Mouse (Mus musculus) lung, postnatal 4 days (tissue): ENCODE measurements around the gene Cpa5.
A peak's percentile ranks its signal among the peaks of the same experiment; 100 is the strongest.

Source experiments
- DNase-seq, 2 experiments: peaks; one replicate each; pipeline ENCODE4 v3.0.0; 2021

Cpa5 gene

GRCm38 (mm10) chr6:30644462-30644861, 33.7 kb downstream of the Cpa5 start:
- no peak for DNase-seq

- DNase-seq: peak in 1 of 2 experiments; percentile 12
Observed at GRCm38 (mm10) chr6:30645379-30645778, 34.6 kb downstream of the Cpa5 start.

- DNase-seq: no peak
Observed at GRCm38 (mm10) chr6:30649651-30650296, 39.0 kb downstream of the Cpa5 start.

- no peak for DNase-seq
Observed at GRCm38 (mm10) chr6:30652425-30653188, 41.8 kb downstream of the Cpa5 start.

- no peak for DNase-seq
Observed at GRCm38 (mm10) chr6:30653518-30653917, 42.7 kb downstream of the Cpa5 start.

DNA sequence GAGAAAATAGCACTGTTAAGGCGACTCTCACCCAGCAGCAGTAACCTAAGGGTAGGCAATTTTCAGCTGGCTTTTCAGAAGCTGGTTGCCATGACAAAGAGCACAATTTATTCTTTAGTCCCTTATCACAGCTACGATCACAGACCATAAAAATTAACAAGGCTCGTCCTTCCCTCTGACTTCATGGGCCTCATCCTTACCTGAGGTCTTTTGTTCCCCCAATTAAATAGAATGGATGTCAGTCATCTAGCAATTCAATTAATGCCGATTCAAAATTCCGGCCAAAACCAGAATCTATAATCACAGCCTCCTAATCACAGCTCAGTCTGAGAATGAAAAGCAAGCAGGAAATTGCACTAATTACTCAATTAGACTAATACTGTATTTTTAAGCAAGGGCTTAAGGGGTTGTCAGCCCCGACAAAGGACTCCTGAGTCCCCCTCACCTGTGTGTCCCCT, 43.6 kb downstream of the Cpa5 start:
- no peak for DNase-seq

DNA sequence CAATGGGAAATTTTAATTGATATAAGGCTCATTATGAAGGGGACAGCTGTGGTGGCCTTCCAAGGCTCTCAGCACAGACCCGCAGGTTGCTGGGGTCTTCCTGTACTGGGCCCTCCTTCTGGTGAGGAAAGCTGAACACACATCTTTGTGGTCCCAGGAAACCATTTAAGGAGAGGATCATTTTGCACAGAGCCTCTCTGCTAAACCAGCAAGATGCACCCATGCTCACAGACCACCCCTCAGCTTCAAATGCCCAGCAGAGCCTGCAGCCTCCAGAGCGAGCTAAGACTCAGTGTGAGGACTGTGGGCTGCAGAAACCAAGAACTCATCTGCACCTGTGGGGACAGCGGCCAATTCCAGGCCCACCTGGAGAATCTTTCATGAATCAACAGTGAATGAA, 44.1 kb downstream of the Cpa5 start:
- DNase-seq: no peak

DNA sequence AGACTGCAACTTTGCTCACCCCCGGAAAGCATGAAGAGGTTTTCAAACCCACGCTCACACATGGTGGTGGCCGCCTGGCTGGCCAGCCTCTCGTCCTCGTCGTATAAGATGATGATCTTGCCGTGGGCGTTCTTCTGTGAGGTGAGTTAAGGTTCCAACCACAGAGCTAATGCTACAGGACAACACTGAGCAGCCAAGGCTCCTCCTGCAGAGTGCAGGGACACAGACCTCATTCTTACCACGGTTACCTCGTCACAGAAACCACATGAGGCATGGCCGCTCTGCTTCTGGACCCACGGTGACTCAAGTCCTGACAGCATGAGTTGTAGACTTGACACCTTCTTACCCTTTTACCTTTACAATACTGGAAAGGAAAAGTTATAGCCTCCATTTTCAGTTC, 46.5 kb downstream of the Cpa5 start:
- no peak for DNase-seq

DNA sequence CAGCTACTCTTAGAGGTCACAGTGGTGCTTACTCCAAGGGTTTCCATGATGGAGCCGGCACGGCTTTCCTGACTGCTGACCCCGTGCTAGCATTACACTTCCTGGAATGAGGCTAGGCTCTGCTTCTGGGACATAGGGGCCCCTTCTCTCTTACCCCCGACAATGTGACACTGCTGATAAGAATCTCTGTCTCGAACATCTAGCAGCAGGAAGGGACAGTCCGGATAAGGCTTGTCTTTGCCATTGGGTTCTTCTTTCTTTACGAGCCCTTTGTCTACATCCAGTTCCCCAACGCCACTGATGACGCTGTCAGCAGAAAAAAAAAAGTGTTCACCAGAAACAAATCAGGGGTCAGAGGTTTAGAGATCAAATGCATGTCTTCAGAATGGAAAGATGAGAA, 47.8 kb downstream of the Cpa5 start:
- DNase-seq: no peak

DNA sequence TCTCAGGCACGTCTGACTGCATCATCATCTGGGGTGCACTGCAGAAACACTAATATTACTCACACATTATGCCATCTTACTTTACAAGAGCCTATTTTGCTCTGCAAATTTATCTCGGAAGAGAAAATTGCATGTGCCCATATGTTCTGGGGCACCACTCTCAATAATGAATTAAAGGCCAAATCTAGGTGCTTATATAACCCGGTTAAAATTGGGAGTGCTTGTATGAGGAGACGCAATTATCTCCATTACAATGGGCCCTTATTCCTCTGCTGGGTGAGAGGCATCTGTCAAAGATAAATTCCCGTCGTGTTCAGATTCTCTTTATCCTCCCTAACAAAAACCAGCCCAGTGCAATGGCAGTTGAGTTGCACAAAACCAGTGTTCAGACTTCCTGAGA, 54.0 kb downstream of the Cpa5 start:
- no peak for DNase-seq

DNA sequence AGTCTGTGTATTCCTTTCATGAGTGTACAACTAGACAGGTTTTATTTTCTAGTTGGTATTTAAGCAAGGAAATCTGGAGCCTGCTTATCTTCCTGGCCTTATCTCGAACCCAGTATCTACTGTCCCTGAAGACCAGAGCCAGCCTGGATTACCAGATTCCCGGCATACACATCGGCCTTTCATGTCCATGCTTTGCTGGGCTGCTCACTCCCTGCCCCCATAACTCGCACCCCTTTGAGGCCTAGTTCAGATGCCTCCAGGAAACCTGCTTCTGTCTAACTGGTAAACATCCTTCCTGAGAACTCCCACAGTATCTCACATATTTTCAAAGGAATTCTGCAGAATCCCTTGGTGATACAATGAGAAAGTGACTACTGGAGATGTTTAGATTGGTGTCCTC, 54.5 kb downstream of the Cpa5 start:
- no peak for DNase-seq

DNA sequence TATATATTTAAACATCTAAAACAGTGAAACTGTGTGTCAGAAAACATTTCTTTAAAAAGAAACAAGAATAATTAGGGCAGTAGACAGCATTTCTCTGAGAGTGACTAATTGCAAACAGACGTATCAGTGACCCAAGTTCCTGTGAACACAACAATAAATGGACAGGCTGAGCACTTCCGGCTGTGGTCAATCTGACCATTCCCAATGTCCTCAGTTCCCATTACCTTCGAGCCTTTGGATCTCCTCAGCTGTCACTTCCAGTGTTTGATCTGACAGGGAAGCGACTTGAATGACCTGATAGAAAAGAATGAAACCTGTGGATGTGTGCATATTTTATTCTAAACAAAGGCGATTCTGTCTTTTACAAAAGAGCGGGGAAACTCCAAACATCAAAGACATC, 55.2 kb downstream of the Cpa5 start:
- no peak for DNase-seq

DNA sequence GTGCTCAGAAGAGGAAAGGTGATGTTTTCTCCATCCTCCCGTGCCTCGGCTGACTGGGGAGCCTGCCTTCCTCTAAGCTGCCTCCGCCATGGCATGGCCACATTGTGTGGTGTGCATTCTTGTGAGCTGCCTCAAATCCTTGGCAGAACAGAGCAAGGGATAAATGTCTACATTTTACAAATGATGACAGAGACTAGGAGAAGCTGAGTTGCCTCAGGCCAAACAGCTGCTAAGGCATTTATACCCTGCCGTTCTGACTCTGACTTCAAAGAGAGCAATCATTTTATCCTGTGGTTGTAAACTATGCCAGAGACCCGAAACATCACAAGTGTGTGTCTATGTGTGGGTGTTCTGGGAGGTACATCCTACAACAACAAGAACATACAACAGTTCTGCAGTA, 56.8 kb downstream of the Cpa5 start:
- no peak for DNase-seq

- no peak for DNase-seq
Observed at GRCm38 (mm10) chr6:30671696-30672095, 60.9 kb downstream of the Cpa5 start.

DNA sequence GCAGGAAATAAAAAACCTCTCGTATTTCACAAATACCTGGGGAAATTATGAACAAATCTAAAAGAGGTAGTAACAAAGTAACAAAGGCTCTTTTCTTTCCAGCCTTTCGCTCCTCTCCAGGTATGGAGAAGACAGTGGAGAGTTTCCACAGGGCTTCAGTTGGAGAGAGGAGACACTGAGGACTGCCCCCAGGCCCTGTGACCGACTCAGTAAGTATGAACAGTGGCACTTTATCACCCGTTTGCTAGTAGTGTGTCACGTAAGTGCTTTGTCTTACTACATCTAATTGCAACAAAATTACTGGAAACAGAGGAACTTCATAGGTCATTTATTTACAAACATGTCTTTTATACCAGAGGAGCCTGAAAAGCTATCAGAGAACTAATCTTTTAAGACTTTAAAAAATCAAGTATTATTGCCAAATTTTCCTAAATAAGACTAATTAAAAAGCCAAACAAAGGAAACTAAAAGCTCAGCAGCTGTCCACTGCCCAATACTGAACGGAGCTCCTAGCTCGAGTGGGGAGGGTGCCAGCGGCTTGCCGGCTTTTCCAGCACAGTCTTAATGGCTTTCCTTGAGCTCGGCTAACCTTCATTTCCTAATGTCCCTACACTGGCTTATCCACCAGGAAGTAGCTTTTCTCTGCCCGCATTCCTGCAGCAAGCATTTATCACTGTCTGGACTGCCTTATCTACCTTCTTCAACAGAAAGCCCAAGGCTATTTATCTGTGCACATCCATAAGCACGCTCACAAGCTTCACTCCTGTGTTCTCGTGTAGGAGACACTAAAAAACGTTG, 63.2 kb downstream of the Cpa5 start:
- peak; percentile 44 to 75 for DNase-seq

GRCm38 (mm10) chr6:30674714-30675280, 64.0 kb downstream of the Cpa5 start:
- DNase-seq: no peak

- DNase-seq: peak in 1 of 2 experiments; percentile 48
Observed at GRCm38 (mm10) chr6:30675281-30675771, 64.5 kb downstream of the Cpa5 start.

DNA sequence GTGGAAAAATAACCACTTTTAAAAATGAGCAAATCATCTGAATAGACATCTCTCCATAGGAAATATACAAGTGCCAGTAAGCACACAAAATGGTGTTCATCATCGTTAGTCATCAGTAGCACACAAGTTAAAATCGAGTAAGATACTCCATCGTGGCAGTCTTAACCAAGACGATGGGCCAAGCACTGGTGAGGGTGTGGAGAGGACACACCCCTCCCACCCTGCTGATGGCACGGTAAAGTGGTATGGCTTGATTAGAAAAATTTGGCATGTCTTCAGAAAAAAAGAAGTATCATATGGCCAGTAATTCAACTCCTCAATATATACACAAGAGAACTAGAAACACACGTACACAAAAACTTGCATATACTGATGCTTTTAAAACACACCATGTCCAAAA, 65.7 kb downstream of the Cpa5 start:
- no peak for DNase-seq

GRCm38 (mm10) chr6:30677591-30677990, 66.8 kb downstream of the Cpa5 start:
- DNase-seq: no peak

GRCm38 (mm10) chr6:30678482-30678881, 67.7 kb downstream of the Cpa5 start:
- no peak for DNase-seq

- DNase-seq: no peak
Observed at GRCm38 (mm10) chr6:30679567-30679966, 68.8 kb downstream of the Cpa5 start.

DNA sequence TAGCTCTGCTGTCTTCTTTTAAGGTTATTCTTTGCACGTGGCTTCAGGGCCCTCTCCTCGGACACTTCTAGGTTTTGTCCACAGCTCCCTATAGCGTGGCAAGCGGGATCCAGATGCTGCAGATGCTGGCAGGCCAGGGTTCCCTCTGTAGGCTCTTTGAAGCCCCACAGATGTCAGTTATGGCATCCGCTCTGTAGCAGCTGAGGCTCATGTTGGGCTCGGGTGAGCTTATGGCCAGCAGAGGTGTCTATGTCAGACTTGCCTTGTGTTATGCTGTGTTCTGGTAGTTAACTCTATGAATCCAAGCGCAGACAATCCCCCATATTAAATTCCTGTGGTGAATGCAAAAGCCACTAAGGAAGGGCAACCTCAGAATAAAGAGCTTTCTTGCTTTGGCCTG, 69.6 kb downstream of the Cpa5 start:
- no peak for DNase-seq
